Mouse (Mus musculus): Measurements from ENCODE around the gene Ssc4d. TPM values are rescaled to one million over a fixed set of nuclear protein-coding genes. Genes with fewer than 3 reads are reported as not detected.

Gene Ssc4d
- polyA plus RNA-seq, 2 experiments: 2.1 to 2.8 TPM

DNA sequence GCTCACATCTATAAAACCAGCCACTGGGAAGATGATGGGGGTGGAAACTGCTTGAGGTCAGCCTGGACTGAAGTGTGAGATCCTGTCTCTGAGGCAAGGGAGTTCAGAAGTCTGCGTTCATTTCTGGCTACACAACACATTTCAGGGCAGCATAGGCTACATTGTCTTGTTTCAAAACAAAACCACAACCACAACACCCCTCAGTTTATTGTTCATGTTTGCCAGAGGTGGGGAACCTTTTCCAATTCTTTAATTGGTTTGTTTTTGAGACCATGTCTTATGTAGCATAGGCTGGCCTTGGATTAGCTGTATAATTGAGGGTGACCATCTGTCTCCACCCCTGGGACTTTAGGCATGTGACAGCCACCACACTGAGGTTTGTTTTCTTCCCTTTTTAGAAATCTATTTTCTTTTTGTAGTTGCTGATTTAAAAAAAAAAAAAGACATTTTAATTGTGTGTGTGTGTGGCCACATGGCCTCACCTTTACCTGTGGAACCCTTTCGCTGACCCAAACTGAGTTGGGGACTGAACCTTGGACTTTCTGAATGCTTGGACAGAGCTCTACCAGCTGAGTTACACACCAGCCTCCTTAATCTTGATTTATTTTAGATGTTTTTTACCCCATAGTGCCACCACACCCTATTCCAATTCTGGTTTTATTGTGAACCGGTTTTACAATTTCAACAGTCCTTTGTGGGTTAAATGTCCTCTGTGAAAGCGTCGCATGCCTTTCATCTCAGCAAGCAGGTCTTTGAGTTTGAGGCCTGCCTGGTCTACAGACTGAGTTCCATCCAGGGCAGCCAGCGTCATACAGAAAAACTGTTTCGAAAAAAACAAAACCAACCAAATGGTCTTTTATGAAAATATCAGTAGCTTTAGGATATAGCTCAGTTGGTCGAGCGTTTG is 17.8 kb downstream of the Ssc4d start:
- H3K4me2 ChIP-seq (ENCODE audit: low read depth): peak overlapping the region; percentile 76
- H3K36me3 ChIP-seq (replicated peaks; ENCODE audit: control insufficient read depth, insufficient read depth, low read depth): no peaks in the 10 kb centered on the region
- peak overlapping the region in 1 of 2 experiments; percentile 19; a peak in 2 of 4 replicates for H3K4me3 ChIP-seq (ENCODE audit: insufficient read depth in 1 of 2, low read depth in 2 of 2, low read length in 2 of 2)
- H3K9me3 ChIP-seq (ENCODE audit: control insufficient read depth, low read length): no peaks in the 10 kb centered on the region
- H3K9ac ChIP-seq (replicated peaks): peak overlapping the region; percentile 61
- no peak for DNase-seq (ENCODE audit: low read depth in 3 of 3, low spot score in 3 of 3)
- peak overlapping the region; percentile 84 for H3K27ac ChIP-seq
- ATAC-seq (ENCODE audit: insufficient read depth): no peak
- 72% methylated on average over 9 of the region's 9 CpGs for WGBS (ENCODE audit: insufficient replicate concordance)
- no peaks in the 10 kb centered on the region for H3K27me3 ChIP-seq (ENCODE audit: control insufficient read depth, insufficient read depth, low read length)
- TF ChIP-seq CTCF (IDR thresholded peaks at IDR 0.05; ENCODE audit: low read depth) (no peak), EP300 (IDR thresholded peaks at IDR 0.05; ENCODE audit: low read depth) (no peak)
- peaks cover 41 to 49% of the 10 kb centered on the region in 2 experiments for H3K4me1 ChIP-seq (replicated peaks; ENCODE audit: control insufficient read depth in 2 of 2, insufficient read depth in 2 of 2, low read length in 1 of 2)

DNA sequence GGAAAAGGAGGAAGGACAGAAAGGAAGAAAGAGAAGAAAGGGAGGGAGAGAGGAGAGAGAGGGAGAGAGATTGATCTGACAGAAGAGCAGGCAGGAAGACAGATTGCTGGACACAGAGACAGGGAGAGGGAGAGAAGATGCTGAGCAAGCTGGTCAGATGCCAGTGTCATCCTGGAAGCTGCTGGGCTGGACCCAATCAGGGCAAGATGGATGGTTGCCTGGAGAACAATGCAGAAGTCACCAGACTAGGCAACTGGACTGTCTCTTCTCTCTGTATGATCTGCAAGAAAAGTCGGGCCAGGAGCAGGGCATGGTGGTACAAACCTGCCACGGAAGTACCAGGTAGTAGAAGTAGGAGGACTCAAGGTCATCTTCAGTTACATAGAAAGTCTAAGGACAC is 21.5 kb downstream of the Ssc4d start:
- ATAC-seq (ENCODE audit: insufficient read depth) (no peak), DNase-seq (ENCODE audit: low read depth in 3 of 3, low spot score in 3 of 3) (no peak)
- Histone ChIP-seq H3K27ac (no peak overlapping the region), H3K4me3 (ENCODE audit: insufficient read depth in 1 of 2, low read depth in 2 of 2, low read length in 2 of 2) (no peak overlapping the region), H3K9ac (replicated peaks) (no peak overlapping the region), H3K36me3 (replicated peaks; ENCODE audit: control insufficient read depth, insufficient read depth, low read depth) (no peaks in the 10 kb centered on the region), H3K27me3 (ENCODE audit: control insufficient read depth, insufficient read depth, low read length) (no peaks in the 10 kb centered on the region), H3K9me3 (ENCODE audit: control insufficient read depth, low read length) (no peaks in the 10 kb centered on the region), H3K4me1 (replicated peaks; ENCODE audit: control insufficient read depth in 2 of 2, insufficient read depth in 2 of 2, low read length in 1 of 2) (peaks cover 24 to 32% of the 10 kb centered on the region in 2 experiments), H3K4me2 (ENCODE audit: low read depth) (no peak overlapping the region)
- TF ChIP-seq EP300 (IDR thresholded peaks at IDR 0.05; ENCODE audit: low read depth): no peak
- no peak for TF ChIP-seq CTCF (IDR thresholded peaks at IDR 0.05; ENCODE audit: low read depth)
- WGBS (ENCODE audit: insufficient replicate concordance): 80% methylated on average over 2 of the region's 2 CpGs

DNA sequence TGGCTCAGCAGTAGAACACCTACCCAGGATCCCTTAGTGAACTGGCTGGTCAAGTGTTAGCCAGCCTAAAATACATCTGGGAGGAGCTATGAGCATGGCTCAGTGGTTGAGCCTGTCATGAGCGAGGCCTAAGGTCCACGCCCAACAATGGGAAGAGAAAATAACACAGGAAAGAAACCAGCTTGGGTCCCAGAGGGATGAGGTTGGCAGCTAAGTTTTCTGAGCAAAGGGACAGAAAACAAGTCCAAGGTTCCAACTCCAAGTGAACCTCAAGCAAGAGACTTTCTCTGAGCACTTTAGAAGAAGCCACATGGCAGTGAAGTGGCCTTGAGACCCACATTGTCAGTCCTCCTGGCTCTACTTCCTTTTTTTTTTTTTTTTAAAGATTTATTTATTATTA is 22.7 kb downstream of the Ssc4d start:
- 63% methylated on average over 2 of the region's 2 CpGs for WGBS (ENCODE audit: insufficient replicate concordance)
- H3K4me3 ChIP-seq (ENCODE audit: insufficient read depth in 1 of 2, low read depth in 2 of 2, low read length in 2 of 2): no peak overlapping the region
- TF ChIP-seq EP300 (IDR thresholded peaks at IDR 0.05; ENCODE audit: low read depth) (no peak), CTCF (IDR thresholded peaks at IDR 0.05; ENCODE audit: low read depth) (no peak)
- H3K9me3 ChIP-seq (ENCODE audit: control insufficient read depth, low read length): no peaks in the 10 kb centered on the region
- peak; percentile 73 for ATAC-seq (ENCODE audit: insufficient read depth)
- DNase-seq (ENCODE audit: low read depth in 3 of 3, low spot score in 3 of 3): no peak
- H3K4me2 ChIP-seq (ENCODE audit: low read depth): peak overlapping the region; percentile 52
- no peaks in the 10 kb centered on the region for H3K27me3 ChIP-seq (ENCODE audit: control insufficient read depth, insufficient read depth, low read length)
- H3K36me3 ChIP-seq (replicated peaks; ENCODE audit: control insufficient read depth, insufficient read depth, low read depth): no peaks in the 10 kb centered on the region
- H3K4me1 ChIP-seq (replicated peaks; ENCODE audit: control insufficient read depth in 2 of 2, insufficient read depth in 2 of 2, low read length in 1 of 2): peaks cover 17 to 23% of the 10 kb centered on the region in 2 experiments
- peak overlapping the region; percentile 63 for H3K27ac ChIP-seq
- peak overlapping the region; percentile 33; the same call in 1 of the 2 replicates for H3K9ac ChIP-seq (replicated peaks)

DNA sequence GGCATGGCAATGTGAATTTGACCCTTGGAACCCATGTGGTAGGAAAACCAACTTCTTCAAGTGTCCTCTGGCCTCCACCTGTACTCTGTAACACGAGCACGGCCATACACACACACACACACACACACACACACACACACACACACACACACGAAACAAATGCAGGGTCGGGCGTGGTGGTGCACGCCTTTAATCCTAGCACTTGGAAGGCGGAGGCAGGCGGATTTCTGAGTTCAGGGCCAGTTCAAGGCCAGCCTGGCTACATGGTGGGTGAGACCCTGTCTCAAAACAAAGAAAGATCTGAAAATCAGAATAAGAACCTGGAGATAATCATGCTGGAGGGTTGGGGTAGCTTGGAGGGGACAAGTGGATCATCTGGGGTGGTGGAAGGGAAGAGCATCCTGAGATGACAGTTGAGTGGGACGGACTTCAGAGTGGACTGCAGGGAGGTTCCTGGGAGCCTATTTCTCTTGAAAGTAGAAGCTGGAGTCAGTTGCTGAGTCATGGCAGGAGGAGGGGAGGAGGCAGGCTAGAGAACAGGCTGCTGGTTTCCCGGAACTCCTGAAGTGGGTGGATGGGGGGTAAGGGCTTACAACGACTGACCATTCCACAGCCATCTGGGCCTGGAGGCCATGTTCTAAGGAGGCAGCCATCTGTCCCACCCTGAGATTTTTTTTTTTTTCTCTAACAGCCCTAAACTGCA is 23.5 kb downstream of the Ssc4d start:
- Histone ChIP-seq H3K4me1 (replicated peaks; ENCODE audit: control insufficient read depth in 2 of 2, insufficient read depth in 2 of 2, low read length in 1 of 2) (peaks cover 14 to 18% of the 10 kb centered on the region in 2 experiments), H3K27ac (peak overlapping the region; percentile 63), H3K4me2 (ENCODE audit: low read depth) (peak overlapping the region; percentile 52), H3K4me3 (ENCODE audit: insufficient read depth in 1 of 2, low read depth in 2 of 2, low read length in 2 of 2) (no peak overlapping the region), H3K27me3 (ENCODE audit: control insufficient read depth, insufficient read depth, low read length) (no peaks in the 10 kb centered on the region), H3K9me3 (ENCODE audit: control insufficient read depth, low read length) (no peaks in the 10 kb centered on the region), H3K9ac (replicated peaks) (peak overlapping the region; percentile 38), H3K36me3 (replicated peaks; ENCODE audit: control insufficient read depth, insufficient read depth, low read depth) (no peaks in the 10 kb centered on the region)
- ATAC-seq (ENCODE audit: insufficient read depth): peak; percentile 84
- TF ChIP-seq EP300 (IDR thresholded peaks at IDR 0.05; ENCODE audit: low read depth) (no peak), CTCF (IDR thresholded peaks at IDR 0.05; ENCODE audit: low read depth) (no peak)
- peak; percentile 61 to 75 (median 64) for DNase-seq (ENCODE audit: low read depth in 3 of 3, low spot score in 3 of 3)
- WGBS (ENCODE audit: insufficient replicate concordance): 45% methylated on average over 11 of the region's 11 CpGs

DNA sequence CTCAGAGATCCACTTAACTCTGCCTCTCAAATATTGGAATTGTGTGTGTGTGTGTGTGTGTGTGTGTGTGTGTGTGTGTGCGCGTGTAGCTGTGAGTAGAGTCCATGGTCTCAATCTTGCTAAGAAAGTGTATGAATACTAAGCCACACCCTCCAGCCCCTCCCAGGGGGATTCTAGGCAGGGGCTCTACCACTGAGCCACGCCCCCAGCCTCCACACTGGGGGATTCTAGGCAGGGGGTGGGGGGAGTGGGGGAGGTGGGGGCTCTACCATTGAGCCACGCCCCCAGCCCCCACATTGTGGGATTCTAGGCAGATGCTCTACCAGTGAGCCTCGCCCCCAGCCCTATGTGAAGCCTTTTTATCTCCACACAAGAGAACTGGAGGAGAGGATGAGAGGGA is 27.7 kb downstream of the Ssc4d start:
- 71% methylated on average over 5 of the region's 5 CpGs for WGBS (ENCODE audit: insufficient replicate concordance)
- H3K27ac ChIP-seq: no peak overlapping the region
- H3K9me3 ChIP-seq (ENCODE audit: control insufficient read depth, low read length): no peaks in the 10 kb centered on the region
- no peaks in the 10 kb centered on the region for H3K36me3 ChIP-seq (replicated peaks; ENCODE audit: control insufficient read depth, insufficient read depth, low read depth)
- H3K4me2 ChIP-seq (ENCODE audit: low read depth): no peak overlapping the region
- no peak overlapping the region for H3K4me3 ChIP-seq (ENCODE audit: insufficient read depth in 1 of 2, low read depth in 2 of 2, low read length in 2 of 2)
- TF ChIP-seq CTCF (IDR thresholded peaks at IDR 0.05; ENCODE audit: low read depth): no peak
- no peak for TF ChIP-seq EP300 (IDR thresholded peaks at IDR 0.05; ENCODE audit: low read depth)
- peaks cover 11 to 16% of the 10 kb centered on the region in 2 experiments for H3K4me1 ChIP-seq (replicated peaks; ENCODE audit: control insufficient read depth in 2 of 2, insufficient read depth in 2 of 2, low read length in 1 of 2)
- no peaks in the 10 kb centered on the region for H3K27me3 ChIP-seq (ENCODE audit: control insufficient read depth, insufficient read depth, low read length)
- DNase-seq (ENCODE audit: low read depth in 3 of 3, low spot score in 3 of 3): no peak
- no peak for ATAC-seq (ENCODE audit: insufficient read depth)
- H3K9ac ChIP-seq (replicated peaks): no peak overlapping the region

All from liver, embryonic 14.5 days (tissue).